Mouse (Mus musculus) erythroblast, adult 5-6 weeks (primary cell): ENCODE data around the gene Hnrnpul1. TPM values are rescaled to one million over a fixed set of nuclear protein-coding genes. Genes with fewer than 3 reads are reported as not detected.
"Not testable (repeated sequence)": the region's sequence is repeated elsewhere in the genome, so short reads cannot be mapped to it uniquely, and the experiment has no call there.

Experiments
- ATAC-seq: replicated peaks from 2 replicates; pipeline ENCODE4 v1.8.0; 2016; ENCODE audit warnings: moderate number of reproducible peaks, mild to moderate bottlenecking, moderate TSS enrichment, inconsistent platforms; ENCODE audit not compliant: poor library complexity, low FRiP score, severe bottlenecking
- total RNA-seq, 2 experiments: library from RNA; stranded (forward) in 1 of 2; stranded (reverse) in 1 of 2; fragments of 150-400 nt in 1 of 2; fragments of 200-764, 138-1000 nt in 1 of 2; gene quantifications; 2 replicates each; pipeline versions ENCODE4 v1.2.3 to v1.2.4; 2015 to 2017; ENCODE audit warnings: low replicate concordance in 2 of 2

The Hnrnpul1 gene
- total RNA-seq, 2 experiments from 2014 or later, result 45.2 to 79.3 TPM

GRCm38 (mm10) chr7:25725886-25726285, 28.7 kb downstream of the Hnrnpul1 start:
- ATAC-seq, result no peak

- not testable (repeated sequence) for ATAC-seq
Measured at GRCm38 (mm10) chr7:25721776-25722175, 32.8 kb downstream of the Hnrnpul1 start.

GRCm38 (mm10) chr7:25720760-25721159, 33.8 kb downstream of the Hnrnpul1 start:
- no peak for ATAC-seq

GRCm38 (mm10) chr7:25719761-25720610, 34.6 kb downstream of the Hnrnpul1 start:
- ATAC-seq, result peak; percentile 56; the same call in 1 of the 2 replicates

GRCm38 (mm10) chr7:25718788-25719417, 35.7 kb downstream of the Hnrnpul1 start, which contains the start of gene Ccdc97:
Ccdc97 (minus strand) TSS chr7:25719088.
- peak; percentile 96 for ATAC-seq

- no peak for ATAC-seq
Measured at GRCm38 (mm10) chr7:25717478-25717877, 37.1 kb downstream of the Hnrnpul1 start.

GRCm38 (mm10) chr7:25715731-25716271, 38.8 kb downstream of the Hnrnpul1 start:
- ATAC-seq, result no peak

- no peak for ATAC-seq
Measured at GRCm38 (mm10) chr7:25714581-25714980, 40.0 kb downstream of the Hnrnpul1 start.

- no peak for ATAC-seq
Measured at GRCm38 (mm10) chr7:25712801-25713200, 41.8 kb downstream of the Hnrnpul1 start.

- no peak for ATAC-seq
Measured at GRCm38 (mm10) chr7:25711731-25712197, 42.8 kb downstream of the Hnrnpul1 start.

GRCm38 (mm10) chr7:25711165-25711564, 43.4 kb downstream of the Hnrnpul1 start:
- no peak for ATAC-seq

GRCm38 (mm10) chr7:25710519-25711130, 43.9 kb downstream of the Hnrnpul1 start:
- no peak for ATAC-seq

GRCm38 (mm10) chr7:25709961-25710360, 44.6 kb downstream of the Hnrnpul1 start:
- ATAC-seq, result no peak

GRCm38 (mm10) chr7:25707581-25708292, 46.8 kb downstream of the Hnrnpul1 start:
- ATAC-seq, result no peak

GRCm38 (mm10) chr7:25706578-25707170, 47.9 kb downstream of the Hnrnpul1 start:
- no peak for ATAC-seq

- no peak for ATAC-seq
Measured at GRCm38 (mm10) chr7:25705801-25706251, 48.7 kb downstream of the Hnrnpul1 start.

GRCm38 (mm10) chr7:25704716-25705364, 49.7 kb downstream of the Hnrnpul1 start:
- ATAC-seq, result no peak

- no peak for ATAC-seq
Measured at GRCm38 (mm10) chr7:25703793-25704494, 50.6 kb downstream of the Hnrnpul1 start.
